Mouse (Mus musculus): Measurements from ENCODE around the gene Tmem120b.

DNA sequence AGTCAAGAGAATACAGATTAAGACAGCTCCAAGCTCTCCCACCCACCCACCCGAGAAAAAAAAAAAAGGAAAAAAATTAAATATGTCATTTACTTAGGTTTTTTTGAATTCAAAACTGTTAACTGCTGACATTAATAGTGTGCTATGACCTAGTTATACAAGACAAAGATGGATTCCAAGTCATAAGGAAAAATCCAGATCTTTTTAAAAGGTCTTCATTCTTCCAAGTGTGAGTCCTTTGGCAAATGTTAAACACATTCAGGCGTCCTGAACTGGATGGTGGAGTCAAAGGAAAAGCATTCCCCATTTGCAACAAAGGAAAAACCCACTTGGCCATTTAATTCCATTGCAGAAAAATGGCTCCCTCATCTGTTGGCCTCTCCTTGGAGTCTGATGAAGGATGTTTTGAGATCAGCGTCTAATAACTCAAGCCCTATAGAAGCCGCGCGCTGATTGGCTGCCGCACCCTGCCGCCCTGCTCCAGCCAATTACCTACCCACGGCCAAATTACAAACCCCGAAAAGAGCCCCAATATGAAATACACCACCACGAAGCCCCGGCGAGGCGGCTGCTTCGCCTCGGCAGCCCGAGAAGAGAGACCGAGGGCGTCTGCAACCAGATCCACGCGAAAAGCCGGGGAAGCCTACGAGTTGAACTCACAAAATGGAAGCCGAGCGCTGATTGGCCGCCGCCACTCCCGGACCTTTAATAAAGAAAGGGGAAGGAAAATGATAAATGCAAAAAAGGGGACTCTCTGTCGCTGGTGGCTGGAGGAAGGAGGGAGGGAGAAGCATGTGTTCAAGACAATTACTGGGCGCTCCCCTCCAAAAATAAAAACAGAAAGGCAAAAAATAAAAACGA lies 72.7 kb downstream of the Tmem120b start:
- TF ChIP-seq POLR2A (IDR thresholded peaks at IDR 0.05; ENCODE audit: control insufficient read depth in 1 of 2, insufficient read depth in 1 of 2, low read depth in 1 of 2, low read length in 2 of 2, poor library complexity in 1 of 2) (peak; percentile 44 to 96; a peak in 3 of 4 replicates), NRF1 (IDR thresholded peaks at IDR 0.05; ENCODE audit: insufficient read depth, low read depth, low read length, poor library complexity, severe bottlenecking) (no peak), MAFK (IDR thresholded peaks at IDR 0.05; ENCODE audit: borderline replicate concordance, low read depth, low read length) (no peak), CTCF (IDR thresholded peaks at IDR 0.05 in 2 of 3, conservative IDR thresholded peaks at IDR 0.05 in 1 of 3; ENCODE audit: control insufficient read depth in 1 of 3, insufficient read depth in 1 of 3, low read depth in 2 of 3, low read length in 3 of 3, poor library complexity in 1 of 3, severe bottlenecking in 1 of 3) (no peak), E2F4 (IDR thresholded peaks at IDR 0.05; ENCODE audit: borderline replicate concordance, low read depth, low read length) (no peak), MXI1 (IDR thresholded peaks at IDR 0.05; ENCODE audit: low read depth, low read length) (peak; percentile 85), RCOR1 (IDR thresholded peaks at IDR 0.05; ENCODE audit: low read depth, low read length) (no peak; the same call in 1 of the 2 replicates)
